Mouse (Mus musculus) liver, postnatal 0 days (tissue): ENCODE data around the gene Lyl1. TPM values are rescaled to one million over a fixed set of nuclear protein-coding genes. Genes with fewer than 3 reads are reported as not detected.
A peak's percentile ranks its signal among the peaks of the same experiment; 100 is the strongest.

Source experiments
- ATAC-seq: fragments of 200-750 bp; cut with Nextera tagmentation; 2 replicates; pipeline ENCODE4 v1.8.0; 2017; ENCODE audit warnings: mild to moderate bottlenecking, moderate library complexity
- DNase-seq: peaks from one replicate; pipeline ENCODE4 v3.0.0-alpha.2; 2016
- H3K27ac ChIP-seq: fragments of 300-500 bp; sonication (generic); 2 replicates; pipeline ENCODE4 v1.5.1; 2014; ENCODE audit warnings: antibody characterized with exemption, moderate library complexity, mild to moderate bottlenecking, low read depth
- H3K27me3 ChIP-seq: fragments of 300-500 bp; sonication (generic); 2 replicates; pipeline ENCODE4 v1.6.1; 2014; ENCODE audit warnings: low read length, control low read depth, mixed read lengths; ENCODE audit not compliant: insufficient read depth
- H3K36me3 ChIP-seq: fragments of 300-500 bp; sonication (generic); replicated peaks from 2 replicates; pipeline ENCODE4 v1.6.1; 2014; ENCODE audit warnings: mild to moderate bottlenecking, control low read depth, low read length, moderate library complexity, mixed read lengths; ENCODE audit not compliant: insufficient read depth
- H3K4me1 ChIP-seq: fragments of 300-500 bp; sonication (generic); 2 replicates; pipeline ENCODE4 v1.6.1; 2014; ENCODE audit warnings: antibody characterized with exemption, mild to moderate bottlenecking, control low read depth; ENCODE audit not compliant: insufficient read depth
- H3K4me2 ChIP-seq: fragments of 300-500 bp; sonication (generic); 2 replicates; pipeline ENCODE4 v1.6.1; 2014; ENCODE audit warnings: low read depth, mild to moderate bottlenecking, low read length, moderate library complexity, mixed read lengths
- H3K4me3 ChIP-seq: fragments of 300-500 bp; sonication (generic); 2 replicates; pipeline ENCODE4 v1.5.1; 2014; ENCODE audit warnings: low read depth, low read length
- H3K9ac ChIP-seq: fragments of 300-500 bp; sonication (generic); replicated peaks from 2 replicates; pipeline ENCODE4 v1.6.1; 2014; ENCODE audit warnings: mild to moderate bottlenecking, moderate library complexity
- H3K9me3 ChIP-seq: fragments of 300-500 bp; sonication (generic); 2 replicates; pipeline ENCODE4 v1.6.1; 2016; ENCODE audit warnings: mild to moderate bottlenecking, control low read depth, low read length, mixed read lengths
- CTCF ChIP-seq: sonication (generic); IDR thresholded peaks from 2 replicates; pipeline ENCODE4 v1.5.1; 2016; ENCODE audit warnings: antibody characterized with exemption, low read depth
- EP300 ChIP-seq: IDR thresholded peaks from 2 replicates; pipeline ENCODE4 v1.6.1; 2016; ENCODE audit warnings: antibody characterized with exemption, low read depth, mild to moderate bottlenecking
- WGBS: fragments of 180-500 bp; shearing (Covaris S2); extraction: QIAGEN DNeasy Blood & Tissue Kit; methylation state at CpG from one replicate; pipeline ENCODE4 v1.1.7; 2014; ENCODE audit not compliant: insufficient replicate concordance; 5-methylcytosine and 5-hydroxymethylcytosine counted together
- polyA plus RNA-seq: library from polyadenylated mRNA; unstranded; fragments of >200 nt; fragmentation: Nextera tagmentation; extraction: Ambion mirVana; gene quantifications from 2 replicates; pipeline ENCODE4 v1.2.1, GENCODE M21; 2015

Gene Lyl1
- polyA plus RNA-seq, 1 experiment from 2014 or later = 25.7 TPM

DNA sequence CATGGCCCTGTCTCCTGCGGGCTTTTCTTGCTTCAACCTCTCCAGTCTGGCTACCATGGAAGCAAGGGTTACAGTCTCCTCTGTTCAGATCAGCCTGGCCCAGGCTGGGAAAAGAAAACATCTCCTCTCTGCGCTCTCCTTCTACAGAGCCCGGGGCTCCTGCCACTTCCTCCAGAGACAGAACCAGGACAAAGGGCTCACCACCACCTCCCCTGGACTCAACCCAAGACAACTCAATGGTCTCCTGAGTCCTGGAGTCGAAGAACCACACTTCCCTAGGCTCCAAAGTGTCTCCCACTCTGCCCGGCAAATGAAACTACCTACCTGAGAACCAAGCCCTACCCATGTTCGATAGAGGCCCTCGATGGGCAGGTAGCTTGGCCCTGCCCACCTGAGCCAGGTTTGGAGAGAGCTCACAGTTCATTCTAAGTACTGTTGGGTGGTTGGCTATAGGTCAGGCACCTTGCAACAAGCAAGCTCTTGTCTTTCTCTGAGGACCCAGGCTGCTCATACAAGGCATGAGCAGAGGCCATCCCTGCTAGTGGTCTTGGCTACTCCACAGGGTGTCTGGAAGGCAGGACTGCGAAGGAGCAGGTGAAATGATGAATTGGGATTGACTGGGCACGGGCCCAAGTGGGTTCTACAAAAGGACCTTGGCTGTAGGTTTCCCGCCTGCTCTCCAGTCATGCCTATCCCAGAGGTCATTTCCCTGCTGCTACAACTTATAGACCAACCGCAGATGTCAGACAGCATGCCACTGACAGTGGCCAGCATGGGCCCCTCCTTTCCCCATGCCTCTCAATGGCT, 30.3 kb downstream of the Lyl1 start:
- Histone ChIP-seq H3K4me1 (peaks cover 43% of the 10 kb centered on the region), H3K4me2 (peak overlapping the region; percentile 69), H3K27ac (peak overlapping the region; percentile 88), H3K9ac (peak overlapping the region; percentile 63), H3K27me3 (no peaks in the 10 kb centered on the region), H3K4me3 (no peak overlapping the region), H3K9me3 (no peaks in the 10 kb centered on the region), H3K36me3 (peaks cover under 1% of the 10 kb centered on the region; the same call in 1 of the 2 replicates)
- DNase-seq = no peak
- WGBS = 64% methylated on average over 11 of the region's 11 CpGs
- TF ChIP-seq EP300 (no peak), CTCF (no peak)
- no peak for ATAC-seq

DNA sequence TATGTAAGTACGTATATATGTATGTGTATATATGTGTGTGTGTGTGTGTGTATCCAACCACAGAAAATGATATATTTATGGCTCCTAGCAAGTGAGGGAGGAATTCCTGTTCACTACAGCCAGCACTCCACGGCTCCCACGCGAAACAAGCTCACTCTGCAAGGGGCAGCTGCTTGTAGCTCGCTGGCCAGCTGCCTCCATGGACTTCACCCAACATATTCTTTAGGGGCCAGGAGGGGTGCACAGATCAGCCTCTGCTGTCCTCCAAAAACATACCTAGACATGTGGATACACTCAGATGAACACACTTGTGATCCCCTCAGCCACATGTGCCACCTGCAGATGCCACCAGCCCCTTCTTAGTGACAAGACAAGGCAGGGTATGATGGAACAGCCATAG, 31.3 kb downstream of the Lyl1 start:
- no peak overlapping the region for H3K4me3 ChIP-seq
- 79% methylated on average over 5 of the region's 5 CpGs for WGBS
- H3K9ac ChIP-seq = no peak overlapping the region
- H3K4me2 ChIP-seq = no peak overlapping the region
- H3K27ac ChIP-seq = 0 out of 2 replicates have a peak overlapping the region, but pooled peaks have one; percentile 22
- no peaks in the 10 kb centered on the region for H3K36me3 ChIP-seq
- no peaks in the 10 kb centered on the region for H3K9me3 ChIP-seq
- H3K4me1 ChIP-seq = peaks cover 41% of the 10 kb centered on the region
- TF ChIP-seq CTCF = no peak
- DNase-seq (no peak), ATAC-seq (no peak)
- no peaks in the 10 kb centered on the region for H3K27me3 ChIP-seq

DNA sequence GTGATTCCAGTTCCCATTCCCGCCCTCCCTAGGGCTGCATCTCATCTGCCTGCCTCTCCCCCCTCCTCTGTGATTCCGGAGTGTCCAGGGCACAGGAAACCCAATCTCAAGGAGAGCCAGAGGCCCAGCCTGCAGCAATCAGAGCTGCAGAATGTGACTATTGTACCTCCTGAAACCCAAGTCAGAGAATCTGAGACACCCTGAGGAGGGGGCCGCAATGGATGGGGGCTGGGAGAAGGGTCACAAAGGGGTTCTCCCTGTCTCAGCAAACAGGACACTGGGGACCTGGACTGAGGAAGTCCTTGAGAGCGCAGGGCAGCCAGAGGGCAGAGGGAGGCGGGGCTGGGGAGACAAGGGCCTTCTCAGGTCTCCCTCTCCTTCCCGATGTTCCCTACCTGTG, 31.7 kb downstream of the Lyl1 start:
- Histone ChIP-seq H3K4me2 (no peak overlapping the region), H3K4me3 (no peak overlapping the region), H3K4me1 (peaks cover 46% of the 10 kb centered on the region), H3K36me3 (no peaks in the 10 kb centered on the region), H3K9ac (no peak overlapping the region), H3K9me3 (no peaks in the 10 kb centered on the region), H3K27ac (no peak overlapping the region), H3K27me3 (no peaks in the 10 kb centered on the region)
- no peak for TF ChIP-seq CTCF
- TF ChIP-seq EP300 = no peak
- DNase-seq (no peak), ATAC-seq (no peak)
- 67% methylated on average over 6 of the region's 6 CpGs for WGBS

DNA sequence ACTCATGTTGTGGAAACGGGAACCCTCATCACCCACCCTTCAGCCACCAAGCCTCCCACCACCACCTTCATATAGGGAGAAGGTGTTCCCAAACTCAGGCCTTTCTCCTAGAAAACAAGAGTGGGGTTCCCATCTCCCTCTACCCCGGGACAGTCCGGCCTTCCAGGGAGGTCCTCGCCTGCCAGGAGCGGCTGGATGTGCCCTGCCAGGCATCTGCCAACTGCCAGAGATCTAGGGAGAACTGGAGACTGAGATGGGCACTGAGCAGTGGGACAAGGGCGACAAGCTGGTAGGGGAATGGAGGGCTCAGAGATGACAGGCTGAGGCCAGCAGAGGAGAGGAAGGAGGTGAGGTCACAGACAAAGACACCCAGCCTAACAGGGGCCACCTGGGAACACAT, 32.7 kb downstream of the Lyl1 start:
- no peak for TF ChIP-seq CTCF
- no peak for TF ChIP-seq EP300
- Histone ChIP-seq H3K27me3 (no peaks in the 10 kb centered on the region), H3K27ac (no peak overlapping the region), H3K4me2 (no peak overlapping the region), H3K4me3 (no peak overlapping the region), H3K4me1 (peaks cover 42% of the 10 kb centered on the region), H3K9me3 (no peaks in the 10 kb centered on the region), H3K36me3 (no peaks in the 10 kb centered on the region), H3K9ac (0 out of 2 replicates have a peak overlapping the region, but pooled peaks have one; percentile 16)
- ATAC-seq = no peak
- WGBS = 84% methylated on average over 6 of the region's 6 CpGs
- no peak for DNase-seq

DNA sequence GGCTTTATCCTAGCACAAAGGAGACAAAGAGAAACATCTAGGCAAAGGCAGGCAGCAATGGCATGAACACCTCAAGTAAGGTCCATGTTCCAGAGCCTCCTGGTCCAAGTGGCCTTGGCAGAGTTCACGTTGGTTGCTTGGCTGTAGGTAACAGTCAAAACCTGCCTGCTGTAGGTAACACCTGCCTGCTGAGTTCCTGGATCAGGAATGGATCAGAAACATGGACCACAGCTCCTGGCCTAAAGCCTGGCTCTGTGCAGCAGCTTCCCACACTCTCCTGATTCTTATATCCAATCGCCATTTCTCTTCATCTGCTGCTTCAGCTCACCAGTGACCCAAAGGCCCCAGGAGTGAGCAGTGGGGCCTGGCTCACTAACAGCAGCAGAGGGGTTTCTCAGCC, 33.4 kb downstream of the Lyl1 start:
- Histone ChIP-seq H3K36me3 (no peaks in the 10 kb centered on the region), H3K4me1 (peaks cover 34% of the 10 kb centered on the region), H3K27me3 (no peaks in the 10 kb centered on the region), H3K9ac (no peak overlapping the region), H3K4me3 (no peak overlapping the region), H3K9me3 (no peaks in the 10 kb centered on the region), H3K4me2 (no peak overlapping the region), H3K27ac (no peak overlapping the region)
- TF ChIP-seq EP300 (no peak), CTCF (no peak)
- WGBS = 82% methylated on average over 2 of the region's 2 CpGs
- ATAC-seq (no peak), DNase-seq (no peak)

DNA sequence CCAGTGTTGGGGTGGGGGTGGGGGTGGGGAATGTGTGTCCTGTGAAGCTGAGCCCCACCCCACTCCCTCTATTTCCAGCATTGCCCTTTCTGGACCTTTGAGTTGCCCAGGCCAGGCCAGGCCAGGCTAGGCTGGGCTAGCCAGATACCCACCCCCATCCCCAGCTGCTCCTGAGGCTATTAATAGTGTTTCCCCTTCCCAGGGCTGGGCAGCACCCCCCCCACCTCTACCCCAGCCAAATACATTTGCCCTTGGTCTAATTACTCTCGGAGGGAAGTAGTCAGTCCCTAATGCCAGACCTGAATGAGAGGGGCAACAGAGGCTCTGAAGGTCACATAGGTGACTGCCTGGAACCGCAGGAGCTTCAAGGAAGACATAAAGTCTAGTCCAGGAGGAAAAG, 34.3 kb downstream of the Lyl1 start:
- Histone ChIP-seq H3K9ac (no peak overlapping the region), H3K9me3 (no peaks in the 10 kb centered on the region), H3K27me3 (no peaks in the 10 kb centered on the region), H3K4me1 (peaks cover 26% of the 10 kb centered on the region), H3K36me3 (no peaks in the 10 kb centered on the region), H3K4me3 (no peak overlapping the region), H3K27ac (no peak overlapping the region), H3K4me2 (no peak overlapping the region)
- no peak for DNase-seq
- no peak for TF ChIP-seq EP300
- no peak for TF ChIP-seq CTCF
- 69% methylated on average over 2 of the region's 2 CpGs for WGBS
- no peak for ATAC-seq
